Mouse (Mus musculus): ENCODE measurements around the gene Tmbim1. TPM values are rescaled to one million over a fixed set of nuclear protein-coding genes. Genes with fewer than 3 reads are reported as not detected.

The Tmbim1 gene
- total and polyA plus RNA-seq, 3 experiments = 26.6 to 35.1 (median 32.4) TPM

DNA sequence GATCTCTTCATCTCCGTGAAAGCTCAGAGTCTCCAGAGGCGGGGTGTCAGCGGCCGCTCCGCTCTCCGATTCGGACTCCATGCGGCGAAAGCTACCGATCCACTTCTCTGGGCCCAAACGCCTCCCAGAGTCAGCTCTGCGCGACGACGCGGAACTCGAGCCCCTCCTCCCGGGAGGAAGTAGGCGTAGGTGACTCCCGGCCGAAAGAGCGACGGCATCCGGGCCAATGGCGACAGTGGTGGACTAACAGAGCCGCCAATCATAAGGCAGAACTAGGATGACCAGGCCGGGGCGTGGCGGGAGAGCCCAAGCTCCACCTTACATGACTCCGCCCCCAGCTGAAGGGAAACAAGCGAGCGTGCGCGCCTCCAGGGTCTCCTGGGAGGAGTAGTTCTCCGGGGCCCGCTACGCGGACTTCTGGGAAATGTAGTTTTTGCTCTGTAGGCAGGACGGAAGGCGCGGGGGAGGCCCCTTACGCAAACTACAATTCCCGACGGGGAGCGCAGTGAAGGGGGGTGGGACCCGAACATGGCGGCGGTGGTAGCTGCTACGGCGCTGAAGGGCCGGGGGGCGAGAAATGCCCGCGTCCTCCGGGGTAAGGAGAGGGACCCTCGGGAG, 20.8 kb downstream of the Tmbim1 start, which contains the start of the genes Aamp and Pnkd (continued):
- TF ChIP-seq JUND (conservative IDR thresholded peaks at IDR 0.05; ENCODE audit: low read depth, low read length) = no peak
- TF ChIP-seq CTCF (conservative IDR thresholded peaks at IDR 0.05 in 1 of 2, IDR thresholded peaks at IDR 0.05 in 1 of 2; ENCODE audit: low read depth in 2 of 2, low read length in 2 of 2) = peak in 1 of 2 experiments; percentile 25; a peak in 2 of 4 replicates
- no peak for TF ChIP-seq MAFK (IDR thresholded peaks at IDR 0.05; ENCODE audit: insufficient replicate concordance, low read length)
- TF ChIP-seq JUN (IDR thresholded peaks at IDR 0.05; ENCODE audit: insufficient read depth, low read depth, low read length) = no peak
- TF ChIP-seq HCFC1 (IDR thresholded peaks at IDR 0.05; ENCODE audit: low read depth, low read length) = peak; percentile 99
- TF ChIP-seq RCOR1 (conservative IDR thresholded peaks at IDR 0.05; ENCODE audit: low read depth, low read length) = no peak
- TF ChIP-seq IRF4 (IDR thresholded peaks at IDR 0.05; ENCODE audit: low read depth, low read length) = no peak; the same call in 1 of the 2 replicates
- TF ChIP-seq KAT2A (IDR thresholded peaks at IDR 0.05; ENCODE audit: insufficient replicate concordance, low read length) = peak; percentile 98
- no peak for TF ChIP-seq ETS1 (conservative IDR thresholded peaks at IDR 0.05; ENCODE audit: low read depth, low read length)

DNA sequence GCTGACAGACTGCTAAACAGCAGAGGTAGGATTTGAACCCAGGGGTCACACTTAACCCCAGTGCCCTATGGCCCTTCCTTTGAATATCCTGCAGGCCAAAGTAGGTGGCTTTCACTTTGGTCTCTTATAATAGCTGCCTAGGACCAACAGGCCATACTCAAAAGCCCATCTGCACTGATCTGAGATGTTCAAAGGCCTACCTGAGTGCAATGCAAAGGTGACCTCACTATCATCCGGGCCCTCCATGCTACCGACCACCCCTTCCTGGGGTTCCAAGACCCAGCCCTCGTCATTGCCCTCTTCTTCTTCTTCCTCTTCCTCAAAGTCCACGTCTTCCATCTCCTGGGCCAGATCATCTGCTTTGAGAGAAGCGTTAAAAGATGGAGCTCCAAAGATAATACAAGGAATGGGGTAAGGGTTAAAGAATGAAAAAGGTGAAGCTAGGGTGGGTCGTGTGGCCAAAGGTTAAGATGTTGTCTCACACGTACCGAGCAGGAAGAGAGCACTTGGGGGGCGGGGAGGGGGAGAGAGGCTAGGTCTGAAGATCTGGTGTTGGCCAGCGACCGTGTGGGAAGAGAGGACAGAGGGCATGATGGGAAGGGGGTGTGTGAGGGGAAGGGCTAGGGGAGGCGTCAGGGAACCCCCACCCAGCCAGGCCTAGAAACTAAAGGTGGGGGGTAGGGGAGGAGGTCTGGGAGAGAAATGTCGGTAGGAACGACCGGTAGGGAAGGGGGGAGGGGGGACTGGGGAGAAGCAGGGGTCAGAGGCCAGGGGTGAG, 21.5 kb downstream of the Tmbim1 start:
- peak overlapping the region; percentile 96 for H3K4me2 ChIP-seq (ENCODE audit: insufficient read depth, low read depth, poor library complexity, severe bottlenecking)
- peak overlapping the region; percentile 92 for H3K9ac ChIP-seq (ENCODE audit: insufficient read depth, low read depth)
- TF ChIP-seq ZNF384 (IDR thresholded peaks at IDR 0.05; ENCODE audit: low read depth, low read length) = no peak
- TF ChIP-seq CHD2 (IDR thresholded peaks at IDR 0.05; ENCODE audit: low read length) = peak; percentile 51; the same call in 1 of the 2 replicates
- no peak for TF ChIP-seq RCOR1 (conservative IDR thresholded peaks at IDR 0.05; ENCODE audit: low read depth, low read length)
- 0 out of 2 replicates have a peak, but pooled peaks have one; percentile 27 for TF ChIP-seq MXI1 (IDR thresholded peaks at IDR 0.05; ENCODE audit: low read depth, low read length)
- TF ChIP-seq ELF1 (IDR thresholded peaks at IDR 0.05; ENCODE audit: low read depth, low read length) = peak; percentile 33; the same call in 1 of the 2 replicates
- peak; percentile 70 for DNase-seq (ENCODE audit: extremely low read depth)
- peaks cover 42 to 63% of the 10 kb centered on the region in 2 experiments for H3K36me3 ChIP-seq (replicated peaks in 1 of 2; ENCODE audit: control insufficient read depth in 1 of 2, insufficient read depth in 1 of 2, low read length in 1 of 2)
- peaks cover 18% of the 10 kb centered on the region for H3K79me2 ChIP-seq (replicated peaks; ENCODE audit: control insufficient read depth, extremely low read depth, insufficient read depth, poor library complexity, severe bottlenecking)
- no peaks in the 10 kb centered on the region for H3K9me3 ChIP-seq (replicated peaks; ENCODE audit: low read length)
- H3K27me3 ChIP-seq (replicated peaks) = no peaks in the 10 kb centered on the region
- dilution Hi-C loops (cut with MboI; ENCODE audit: extremely low pct_ligation_motif_present, extremely low pct_unique_long_range_greater_than_20kb, low sequenced_read_pairs) = no loop called here
- peaks cover 14 to 60% of the 10 kb centered on the region in 2 experiments for H3K4me1 ChIP-seq (ENCODE audit: control insufficient read depth in 1 of 2, insufficient read depth in 2 of 2)
- peak overlapping the region; percentile 66 to 77 (median 76) for H3K4me3 ChIP-seq (replicated peaks in 1 of 3; ENCODE audit: low read depth in 2 of 3, low read length in 2 of 3, poor library complexity in 1 of 3)
- peak overlapping the region; percentile 58 for H3K27ac ChIP-seq (ENCODE audit: insufficient read depth, low read depth)
- in situ Hi-C loops (cut with MboI; ENCODE audit: low pct_ligation_motif_present, low pct_unique_long_range_greater_than_20kb, low sequenced_read_pairs) = no loop called here

DNA sequence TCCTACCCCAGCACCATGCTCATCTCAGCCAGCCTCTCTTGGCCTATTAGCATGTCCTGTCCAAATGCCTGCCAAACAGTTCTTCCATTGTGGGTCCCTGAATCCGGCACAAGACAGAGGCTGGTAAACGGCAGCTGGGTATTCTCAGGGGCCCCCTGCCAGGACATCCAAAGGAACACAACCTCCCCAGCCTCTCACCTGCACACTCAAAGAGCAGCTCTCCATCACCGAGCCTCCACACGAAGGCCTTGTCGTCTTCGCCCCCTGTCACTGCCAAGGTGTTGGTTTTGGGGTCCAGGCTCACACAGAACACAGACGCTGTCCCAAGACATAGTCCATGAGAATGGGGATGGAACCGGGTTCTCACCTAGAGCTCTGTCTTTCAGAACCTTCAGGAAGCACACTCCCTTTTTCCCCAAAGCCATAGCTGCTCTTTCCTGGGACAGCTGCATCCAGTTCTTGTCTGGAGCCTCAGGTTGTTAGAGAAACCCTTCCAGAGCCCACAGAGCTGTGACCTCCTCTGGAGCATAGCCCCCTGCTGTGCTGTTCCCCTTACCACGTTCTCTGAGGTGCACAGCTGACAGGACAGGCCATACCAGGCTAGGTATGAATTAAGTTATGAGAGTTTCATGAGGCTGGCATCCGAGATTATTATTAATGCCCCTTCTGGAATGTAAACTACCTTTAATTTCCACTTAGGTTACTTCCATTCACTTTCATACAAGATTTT, 22.4 kb downstream of the Tmbim1 start:
- dilution Hi-C loops (cut with MboI; ENCODE audit: extremely low pct_ligation_motif_present, extremely low pct_unique_long_range_greater_than_20kb, low sequenced_read_pairs) (no loop called here), in situ Hi-C loops (cut with MboI; ENCODE audit: low pct_ligation_motif_present, low pct_unique_long_range_greater_than_20kb, low sequenced_read_pairs) (no loop called here)
- Histone ChIP-seq H3K9me3 (replicated peaks; ENCODE audit: low read length) (no peaks in the 10 kb centered on the region), H3K4me2 (ENCODE audit: insufficient read depth, low read depth, poor library complexity, severe bottlenecking) (no peak overlapping the region), H3K4me1 (ENCODE audit: control insufficient read depth in 1 of 2, insufficient read depth in 2 of 2) (peaks cover 20 to 59% of the 10 kb centered on the region in 2 experiments), H3K4me3 (replicated peaks in 1 of 3; ENCODE audit: low read depth in 2 of 3, low read length in 2 of 3, poor library complexity in 1 of 3) (no peak overlapping the region), H3K36me3 (replicated peaks in 1 of 2; ENCODE audit: control insufficient read depth in 1 of 2, insufficient read depth in 1 of 2, low read length in 1 of 2) (peaks cover 44 to 61% of the 10 kb centered on the region in 2 experiments), H3K9ac (ENCODE audit: insufficient read depth, low read depth) (no peak overlapping the region), H3K27me3 (replicated peaks) (no peaks in the 10 kb centered on the region), H3K27ac (ENCODE audit: insufficient read depth, low read depth) (no peak overlapping the region), H3K79me2 (replicated peaks; ENCODE audit: control insufficient read depth, extremely low read depth, insufficient read depth, poor library complexity, severe bottlenecking) (peaks cover 18% of the 10 kb centered on the region)
- no peak for TF ChIP-seq JUN (IDR thresholded peaks at IDR 0.05; ENCODE audit: insufficient read depth, low read depth, low read length)
- no peak for TF ChIP-seq ZC3H11A (IDR thresholded peaks at IDR 0.05; ENCODE audit: low read depth, low read length)
- no peak for TF ChIP-seq SMC3 (IDR thresholded peaks at IDR 0.05; ENCODE audit: low read depth, low read length)
- TF ChIP-seq ZMIZ1 (IDR thresholded peaks at IDR 0.05; ENCODE audit: low read depth, low read length) = no peak
- TF ChIP-seq MXI1 (IDR thresholded peaks at IDR 0.05; ENCODE audit: low read depth, low read length) = no peak
- no peak for TF ChIP-seq POLR2A (IDR thresholded peaks at IDR 0.05; ENCODE audit: low read depth, low read length)
- no peak for TF ChIP-seq CHD2 (IDR thresholded peaks at IDR 0.05; ENCODE audit: low read length)
- no peak for TF ChIP-seq IRF4 (IDR thresholded peaks at IDR 0.05; ENCODE audit: low read depth, low read length)
- TF ChIP-seq NRF1 (IDR thresholded peaks at IDR 0.05; ENCODE audit: low read depth, low read length) = no peak
- TF ChIP-seq SIN3A (IDR thresholded peaks at IDR 0.05; ENCODE audit: low read length) = no peak
- TF ChIP-seq BHLHE40 (IDR thresholded peaks at IDR 0.05; ENCODE audit: low read depth, low read length) = no peak
- no peak for TF ChIP-seq MAX (IDR thresholded peaks at IDR 0.05; ENCODE audit: low read length)
- no peak for TF ChIP-seq CHD1 (IDR thresholded peaks at IDR 0.05; ENCODE audit: low read depth, low read length)
- no peak for TF ChIP-seq PAX5 (IDR thresholded peaks at IDR 0.05; ENCODE audit: low read length)
- TF ChIP-seq HCFC1 (IDR thresholded peaks at IDR 0.05; ENCODE audit: low read depth, low read length) = no peak
- no peak for TF ChIP-seq POLR2AphosphoS2 (IDR thresholded peaks at IDR 0.05; ENCODE audit: low read depth, low read length)
- no peak for TF ChIP-seq MAFK (IDR thresholded peaks at IDR 0.05; ENCODE audit: insufficient replicate concordance, low read length)
- DNase-seq (ENCODE audit: extremely low read depth) = no peak
